Mouse (Mus musculus) forebrain, embryonic 16.5 days (tissue): ENCODE measurements around the gene Csrnp3. TPM values are rescaled to one million over a fixed set of nuclear protein-coding genes. Genes with fewer than 3 reads are reported as not detected.

ENCODE experiments used
- ATAC-seq: fragments of 200-750 bp; cut with Nextera tagmentation; 2 replicates; pipeline ENCODE4 v1.8.0; 2017; ENCODE audit warnings: mild to moderate bottlenecking, moderate library complexity
- H3K27ac ChIP-seq: fragments of 300-500 bp; sonication (generic); 2 replicates; pipeline ENCODE4 v1.5.1; 2014; ENCODE audit warnings: low read length, control low read depth
- H3K27me3 ChIP-seq: fragments of 300-500 bp; sonication (generic); replicated peaks from 2 replicates; pipeline ENCODE4 v1.6.1; 2014; ENCODE audit warnings: low read length; ENCODE audit not compliant: control insufficient read depth, insufficient read depth
- H3K36me3 ChIP-seq: fragments of 300-500 bp; sonication (generic); 2 replicates; pipeline ENCODE4 v1.6.1; 2014; ENCODE audit not compliant: control insufficient read depth, insufficient read depth
- H3K4me1 ChIP-seq: fragments of 300-500 bp; sonication (generic); replicated peaks from 2 replicates; pipeline ENCODE4 v1.6.1; 2014; ENCODE audit warnings: low read length; ENCODE audit not compliant: control insufficient read depth, insufficient read depth
- H3K4me2 ChIP-seq: fragments of 300-500 bp; sonication (generic); 2 replicates; pipeline ENCODE4 v1.6.1; 2014; ENCODE audit warnings: mild to moderate bottlenecking, low read length, control low read depth
- H3K4me3 ChIP-seq: fragments of 300-500 bp; sonication (generic); replicated peaks from 2 replicates; pipeline ENCODE4 v1.5.1; 2014; ENCODE audit warnings: mild to moderate bottlenecking, low read length, control low read depth
- H3K9ac ChIP-seq: fragments of 300-500 bp; sonication (generic); replicated peaks from 2 replicates; pipeline ENCODE4 v1.6.1; 2014; ENCODE audit warnings: low read depth, low read length, control low read depth
- H3K9me3 ChIP-seq: fragments of 300-500 bp; sonication (generic); 2 replicates; pipeline ENCODE4 v1.6.1; 2016; ENCODE audit warnings: low read length; ENCODE audit not compliant: control insufficient read depth
- WGBS: fragments of 180-500 bp; shearing (Covaris S2); extraction: QIAGEN DNeasy Blood & Tissue Kit; methylation state at CpG from one replicate; pipeline ENCODE4 v1.1.7; 2014; 5-methylcytosine and 5-hydroxymethylcytosine counted together
- polyA plus RNA-seq: library from polyadenylated mRNA; unstranded; fragments of >200 nt; fragmentation: Nextera tagmentation; extraction: Ambion mirVana; gene quantifications from 2 replicates; pipeline ENCODE4 v1.2.1, GENCODE M21; 2015

Csrnp3 gene
- polyA plus RNA-seq, 1 experiment from 2014 or later = 67.4 TPM

DNA sequence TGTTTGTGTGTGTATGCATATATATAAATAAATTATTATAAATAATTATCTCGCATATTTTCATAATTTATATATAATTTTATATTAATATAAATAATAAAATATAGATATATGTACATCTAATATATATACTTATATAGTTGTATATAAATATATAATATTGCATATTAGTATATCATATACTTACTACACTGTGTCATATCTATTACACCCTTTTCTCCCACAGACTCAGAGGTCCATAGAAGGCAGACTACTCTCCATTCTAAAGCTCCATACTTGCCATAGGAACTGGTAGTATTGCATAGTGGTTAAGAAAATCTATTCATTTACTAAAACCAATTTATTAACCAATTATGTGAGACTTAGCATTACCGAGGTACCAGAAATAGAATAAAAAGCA, 164.1 kb downstream of the Csrnp3 start:
- WGBS = 82% methylated on average over 2 of the region's 2 CpGs
- Histone ChIP-seq H3K9me3 (no peaks in the 10 kb centered on the region), H3K4me3 (no peak overlapping the region), H3K36me3 (no peaks in the 10 kb centered on the region), H3K9ac (no peak overlapping the region), H3K4me2 (no peak overlapping the region), H3K27ac (no peak overlapping the region), H3K27me3 (no peaks in the 10 kb centered on the region), H3K4me1 (no peaks in the 10 kb centered on the region)
- no peak for ATAC-seq

DNA sequence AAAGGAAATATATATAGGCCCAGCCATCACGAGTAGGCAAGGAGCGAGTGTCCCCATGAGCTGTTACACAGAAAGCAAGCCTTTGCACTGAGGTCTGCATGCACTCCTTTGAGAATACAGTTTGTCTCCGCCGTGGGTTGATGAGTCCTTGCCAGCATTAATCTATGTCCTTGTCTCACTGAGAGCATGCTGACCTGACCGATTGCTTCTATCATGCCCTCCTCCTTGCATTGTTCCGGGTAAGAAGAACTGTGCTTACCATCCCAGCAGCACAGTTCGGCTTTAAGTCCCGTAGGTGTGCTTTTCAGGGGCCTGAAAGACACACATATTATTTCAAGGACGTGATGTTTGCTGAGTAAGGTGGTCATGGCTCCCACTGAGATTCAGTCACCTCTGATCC, 173.1 kb downstream of the Csrnp3 start:
- H3K9ac ChIP-seq = no peak overlapping the region
- no peaks in the 10 kb centered on the region for H3K27me3 ChIP-seq
- no peaks in the 10 kb centered on the region for H3K4me1 ChIP-seq
- peaks cover 16% of the 10 kb centered on the region for H3K36me3 ChIP-seq
- H3K9me3 ChIP-seq = no peaks in the 10 kb centered on the region
- 88% methylated on average over 9 of the region's 9 CpGs for WGBS
- H3K27ac ChIP-seq = no peak overlapping the region
- H3K4me2 ChIP-seq = no peak overlapping the region
- no peak overlapping the region for H3K4me3 ChIP-seq
- no peak for ATAC-seq

DNA sequence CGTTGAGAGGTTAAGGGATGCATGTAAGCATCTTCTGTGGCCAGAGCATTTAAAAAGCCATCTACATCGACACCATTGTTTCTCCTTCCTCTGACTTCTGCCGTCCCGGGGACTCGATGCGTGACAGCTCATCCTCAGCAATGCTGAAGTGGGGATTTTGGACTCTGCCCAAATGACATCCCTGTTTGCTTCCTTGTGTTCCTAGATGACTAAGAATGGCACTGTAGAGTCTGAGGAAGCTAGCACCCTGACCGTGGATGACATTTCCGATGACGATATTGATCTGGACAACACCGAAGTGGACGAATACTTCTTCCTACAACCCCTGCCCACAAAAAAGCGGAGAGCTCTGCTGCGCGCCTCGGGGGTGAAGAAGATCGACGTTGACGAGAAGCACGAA, 173.7 kb downstream of the Csrnp3 start:
- no peaks in the 10 kb centered on the region for H3K9me3 ChIP-seq
- no peaks in the 10 kb centered on the region for H3K27me3 ChIP-seq
- no peak overlapping the region for H3K9ac ChIP-seq
- no peaks in the 10 kb centered on the region for H3K4me1 ChIP-seq
- H3K4me3 ChIP-seq = no peak overlapping the region
- WGBS = 95% methylated on average over 19 of the region's 19 CpGs
- no peak for ATAC-seq
- H3K36me3 ChIP-seq = peaks cover 16% of the 10 kb centered on the region
- H3K27ac ChIP-seq = no peak overlapping the region
- no peak overlapping the region for H3K4me2 ChIP-seq

DNA sequence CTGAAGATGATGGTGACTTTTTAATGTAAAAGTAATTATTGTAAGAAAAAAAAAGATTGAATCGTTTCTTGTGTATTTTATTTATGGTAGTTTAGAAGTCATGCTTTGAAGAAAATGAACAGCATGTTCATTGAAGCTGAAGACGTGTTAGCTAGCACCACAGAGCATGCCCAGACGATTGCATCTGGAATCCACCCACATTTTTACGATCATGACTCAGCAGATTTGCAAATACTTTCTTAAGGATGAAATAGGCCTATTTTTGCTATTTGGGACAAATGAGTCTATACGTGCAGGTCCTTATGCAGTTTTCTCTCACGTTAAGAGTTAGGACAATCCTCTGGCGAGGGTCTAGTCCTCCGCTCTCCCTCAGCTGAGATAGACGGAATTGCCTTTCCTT, 177.9 kb downstream of the Csrnp3 start:
- Histone ChIP-seq H3K4me1 (no peaks in the 10 kb centered on the region), H3K4me3 (no peak overlapping the region), H3K9me3 (no peaks in the 10 kb centered on the region), H3K36me3 (peaks cover 16% of the 10 kb centered on the region), H3K4me2 (no peak overlapping the region), H3K27ac (no peak overlapping the region), H3K9ac (no peak overlapping the region), H3K27me3 (no peaks in the 10 kb centered on the region)
- no peak for ATAC-seq
- WGBS = 88% methylated on average over 9 of the region's 9 CpGs

DNA sequence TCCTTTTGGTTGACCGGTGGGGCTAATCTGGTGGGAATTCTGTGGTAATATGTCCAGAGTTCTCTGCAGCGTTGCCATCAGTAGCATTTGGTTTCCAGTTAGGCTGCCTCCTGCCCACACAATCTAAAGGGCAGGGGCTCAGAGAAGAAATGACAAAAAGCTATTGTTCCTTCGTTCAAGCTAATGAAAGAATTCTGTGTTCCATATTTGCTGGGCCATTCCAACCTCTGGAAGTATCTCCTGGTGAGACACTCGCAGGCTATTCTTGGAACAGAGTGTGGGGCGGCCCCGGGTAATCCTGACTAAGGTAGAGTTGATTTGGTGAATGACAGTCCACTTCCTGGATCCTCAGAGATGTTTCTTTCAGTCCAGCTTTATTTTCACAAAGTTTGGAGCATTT, 179.3 kb downstream of the Csrnp3 start:
- H3K4me2 ChIP-seq = no peak overlapping the region
- no peak overlapping the region for H3K27ac ChIP-seq
- no peak overlapping the region for H3K4me3 ChIP-seq
- 63% methylated on average over 6 of the region's 6 CpGs for WGBS
- H3K9ac ChIP-seq = no peak overlapping the region
- no peaks in the 10 kb centered on the region for H3K9me3 ChIP-seq
- no peaks in the 10 kb centered on the region for H3K27me3 ChIP-seq
- ATAC-seq = no peak
- H3K36me3 ChIP-seq = peaks cover 12% of the 10 kb centered on the region
- H3K4me1 ChIP-seq = peaks cover 4% of the 10 kb centered on the region; the same call in 1 of the 2 replicates

DNA sequence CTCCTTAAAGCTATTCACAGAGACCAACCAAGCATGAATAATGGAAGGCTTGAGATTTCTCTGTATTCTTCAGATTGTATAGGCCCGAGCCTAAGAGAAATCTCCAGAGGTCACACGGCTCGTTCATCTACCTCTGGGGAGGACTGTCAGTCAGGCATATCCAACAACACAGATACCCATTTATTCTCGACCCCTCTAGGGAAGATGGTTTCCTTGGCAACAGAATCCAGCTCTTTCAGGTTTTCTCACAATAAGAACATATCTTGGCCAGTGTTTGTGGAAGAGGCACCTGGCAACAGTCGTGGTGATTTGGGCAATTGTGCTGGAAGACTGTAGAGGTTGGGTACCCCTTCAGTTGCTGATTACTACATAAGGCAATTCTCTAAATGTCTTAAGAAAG, 183.2 kb downstream of the Csrnp3 start:
- WGBS = 6% methylated on average over 5 of the region's 5 CpGs
- Histone ChIP-seq H3K9ac (no peak overlapping the region), H3K4me1 (peaks cover 4% of the 10 kb centered on the region; the same call in 1 of the 2 replicates), H3K27ac (no peak overlapping the region), H3K4me3 (no peak overlapping the region), H3K27me3 (no peaks in the 10 kb centered on the region), H3K36me3 (no peaks in the 10 kb centered on the region), H3K4me2 (no peak overlapping the region), H3K9me3 (no peaks in the 10 kb centered on the region)
- ATAC-seq = peak; percentile 58

DNA sequence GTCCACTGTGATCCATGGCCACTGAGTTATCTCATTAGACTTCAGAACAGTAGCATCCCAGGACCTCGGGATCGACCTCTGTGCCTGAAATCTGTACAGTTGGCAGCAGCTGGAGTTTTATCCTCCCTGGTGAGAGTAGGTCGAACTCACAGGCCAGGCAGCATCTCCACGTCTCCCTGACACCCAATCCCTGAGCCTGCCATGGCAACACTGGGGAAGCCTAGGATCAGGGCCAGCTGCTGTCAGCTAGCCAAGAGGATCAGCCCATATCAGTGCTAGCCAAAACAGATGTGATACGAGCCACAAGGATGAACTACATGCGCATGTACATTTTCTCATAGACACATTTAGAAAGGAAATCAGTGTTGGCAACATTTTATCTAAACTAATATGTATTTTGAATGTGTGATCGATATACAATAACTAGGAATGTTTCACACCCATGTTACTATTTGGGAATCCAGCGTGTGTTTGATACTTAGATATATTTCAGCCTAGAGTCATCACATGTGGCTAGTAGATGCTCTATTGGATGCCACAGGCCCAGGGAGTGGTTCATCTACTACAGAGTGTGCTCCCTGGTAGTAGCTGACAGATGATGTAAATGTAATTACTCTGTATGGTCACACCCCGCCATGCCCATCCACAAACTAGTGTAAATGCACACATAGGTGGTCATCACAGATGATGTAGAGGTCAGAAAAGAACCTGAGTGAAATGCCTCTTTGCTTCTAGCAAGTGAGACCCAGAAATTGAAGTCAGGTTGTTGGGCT, 189.5 kb downstream of the Csrnp3 start:
- Histone ChIP-seq H3K27me3 (0 out of 2 replicates have a peak, but pooled peaks cover 3% of the 10 kb centered on the region), H3K4me2 (no peak overlapping the region), H3K4me3 (no peak overlapping the region), H3K9me3 (no peaks in the 10 kb centered on the region), H3K36me3 (no peaks in the 10 kb centered on the region), H3K4me1 (peaks cover 4% of the 10 kb centered on the region; the same call in 1 of the 2 replicates), H3K9ac (no peak overlapping the region), H3K27ac (no peak overlapping the region)
- 54% methylated on average over 9 of the region's 9 CpGs for WGBS
- peak; percentile 82 for ATAC-seq

DNA sequence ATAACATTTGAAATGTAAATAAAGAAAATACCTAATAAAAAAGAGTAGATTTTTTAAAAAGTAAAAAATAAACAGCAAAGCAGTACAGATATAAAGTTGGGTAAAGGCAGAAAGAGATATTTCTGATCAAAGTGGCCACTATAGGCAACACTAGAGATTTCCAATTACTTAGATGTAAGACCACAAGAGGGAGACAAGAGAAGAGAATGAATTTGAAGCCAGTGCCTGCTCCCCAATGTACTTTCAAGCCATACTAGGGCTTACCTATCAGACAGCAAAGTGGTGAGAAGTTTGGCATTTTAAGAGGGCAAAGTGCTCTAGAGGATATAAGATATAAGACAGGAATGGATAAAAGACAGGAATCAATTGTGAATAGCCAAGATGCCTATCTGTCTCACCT, 195.0 kb downstream of the Csrnp3 start:
- H3K27me3 ChIP-seq = 0 out of 2 replicates have a peak, but pooled peaks cover 3% of the 10 kb centered on the region
- peaks cover 15% of the 10 kb centered on the region for H3K4me1 ChIP-seq
- no peaks in the 10 kb centered on the region for H3K36me3 ChIP-seq
- H3K4me3 ChIP-seq = no peak overlapping the region
- no peak overlapping the region for H3K9ac ChIP-seq
- no peak overlapping the region for H3K4me2 ChIP-seq
- no peak for ATAC-seq
- no peak overlapping the region for H3K27ac ChIP-seq
- H3K9me3 ChIP-seq = no peaks in the 10 kb centered on the region

DNA sequence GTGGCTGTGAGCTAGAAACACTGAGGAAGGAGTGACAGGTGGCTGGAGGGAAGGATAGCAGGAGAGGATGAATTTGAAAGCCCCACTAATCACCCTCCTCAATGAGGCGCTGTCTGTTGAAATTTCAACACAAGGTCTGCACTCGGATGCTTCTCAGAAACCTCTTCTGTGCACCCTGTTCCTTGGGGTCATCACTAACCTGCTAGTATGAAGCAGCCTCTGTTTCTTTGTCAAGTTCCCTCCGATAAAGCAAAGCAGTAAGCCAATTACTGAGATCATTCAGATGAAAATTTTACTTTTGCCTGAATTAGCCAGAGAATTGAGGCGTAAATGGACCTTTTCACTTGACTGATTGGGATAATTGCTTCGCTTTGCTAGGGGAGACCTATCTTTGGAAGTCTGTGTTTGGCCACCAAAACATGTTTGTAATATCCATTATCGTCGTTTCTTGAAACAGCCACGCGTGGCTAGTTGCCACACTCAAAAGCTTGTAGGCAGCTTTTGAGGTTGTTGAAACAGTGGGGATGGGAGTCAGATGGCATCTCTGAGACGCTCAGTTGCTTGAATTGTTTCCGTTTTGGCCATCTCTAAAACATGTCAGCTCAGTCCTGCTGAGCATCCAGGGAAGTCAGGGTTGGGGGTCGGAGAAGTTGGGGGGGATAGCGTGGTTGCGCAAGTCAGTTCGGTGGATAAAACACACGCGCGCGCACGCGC, 195.8 kb downstream of the Csrnp3 start:
- Histone ChIP-seq H3K4me3 (peak overlapping the region; percentile 34), H3K27me3 (0 out of 2 replicates have a peak, but pooled peaks cover 3% of the 10 kb centered on the region), H3K36me3 (no peaks in the 10 kb centered on the region), H3K9me3 (no peaks in the 10 kb centered on the region), H3K4me2 (peak overlapping the region; percentile 54), H3K9ac (peak overlapping the region; percentile 32; the same call in 1 of the 2 replicates), H3K27ac (peak overlapping the region; percentile 80), H3K4me1 (peaks cover 15% of the 10 kb centered on the region)
- 19% methylated on average over 21 of the region's 21 CpGs for WGBS
- peak; percentile 59 for ATAC-seq
